Mouse (Mus musculus) inflammation-experienced regulatory T-cells, adult 6 months (primary cell): Measurements from ENCODE around the gene Olfr709-ps1. TPM values are rescaled to one million over a fixed set of nuclear protein-coding genes. Genes with fewer than 3 reads are reported as not detected.
"Not testable (repeated sequence)": the region's sequence is repeated elsewhere in the genome, so short reads cannot be mapped to it uniquely, and the experiment has no call there.

Source experiments
- ATAC-seq: one replicate; pipeline ENCODE4 v1.8.0; 2017
- polyA plus RNA-seq, 3 experiments: library from polyadenylated mRNA; unstranded; fragments of 100-300 nt; shearing (Covaris generic); gene quantifications; one replicate each; pipeline ENCODE4 v1.2.1; 2017

The Olfr709-ps1 gene
- not detected for polyA plus RNA-seq

DNA sequence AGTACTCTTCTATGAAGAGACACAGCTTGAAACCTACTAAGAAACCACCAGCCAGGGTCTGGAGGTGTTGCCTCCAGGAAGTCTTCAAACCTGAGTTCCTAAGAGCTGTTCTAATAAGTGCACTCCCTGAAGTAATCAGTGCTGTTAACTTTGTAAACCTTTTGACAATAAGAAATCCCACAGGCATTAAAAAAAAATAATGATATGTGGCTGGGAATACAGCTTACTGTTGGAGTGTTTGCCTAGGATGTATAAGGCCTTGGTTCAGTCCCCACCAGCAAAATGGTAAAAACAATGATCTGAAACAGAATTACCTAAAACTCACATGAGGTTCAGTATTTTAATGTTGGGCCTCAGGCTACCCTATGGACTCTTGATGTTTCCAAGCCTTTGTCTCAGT, at the start of gene Olfr709-ps1:
Olfr709-ps1 (minus strand) TSS at position 101 of the 400 bp plus-strand sequence.
- no peak for ATAC-seq

DNA sequence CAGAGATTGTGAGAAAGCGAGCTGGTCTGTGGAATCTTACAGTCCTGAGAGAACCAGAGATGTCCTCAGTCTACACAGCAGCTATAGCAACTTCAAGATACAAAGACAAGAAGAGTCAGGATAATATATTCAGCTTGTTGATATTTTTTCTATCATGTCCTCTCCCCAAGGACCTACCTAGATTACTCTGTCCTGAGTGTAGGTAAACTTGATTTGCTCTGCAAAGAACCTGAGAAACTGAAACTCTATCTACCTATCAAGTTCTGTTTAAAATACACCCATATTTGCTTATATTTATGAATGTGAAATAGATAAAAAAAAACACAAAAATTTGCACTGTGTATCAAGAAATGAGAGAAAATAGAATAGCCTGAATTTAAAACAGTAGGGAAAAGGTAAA, 43.3 kb upstream of the Olfr709-ps1 start, which contains the start of gene Olfr711:
Olfr711 (minus strand) TSS at position 101 of the 400 bp plus-strand sequence.
- no peak for ATAC-seq

DNA sequence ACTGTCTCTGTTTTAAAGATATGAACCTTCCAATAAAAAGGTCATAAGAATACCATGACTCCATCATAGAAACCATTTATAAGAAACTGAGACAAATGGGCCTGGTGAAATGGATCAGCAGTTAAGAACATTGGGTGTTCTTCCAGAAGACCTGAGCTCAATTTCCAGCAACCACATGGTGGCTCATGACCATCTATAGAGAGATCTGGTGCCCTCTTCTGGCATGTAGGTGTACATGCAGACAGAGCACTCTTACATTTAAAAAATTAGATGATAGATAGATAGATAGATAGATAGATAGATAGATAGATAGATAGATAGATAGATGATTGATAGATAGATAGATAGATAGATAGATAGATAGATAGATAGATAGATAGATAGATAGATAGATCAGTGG, 35.5 kb upstream of the Olfr709-ps1 start:
- ATAC-seq, result not testable (repeated sequence)

DNA sequence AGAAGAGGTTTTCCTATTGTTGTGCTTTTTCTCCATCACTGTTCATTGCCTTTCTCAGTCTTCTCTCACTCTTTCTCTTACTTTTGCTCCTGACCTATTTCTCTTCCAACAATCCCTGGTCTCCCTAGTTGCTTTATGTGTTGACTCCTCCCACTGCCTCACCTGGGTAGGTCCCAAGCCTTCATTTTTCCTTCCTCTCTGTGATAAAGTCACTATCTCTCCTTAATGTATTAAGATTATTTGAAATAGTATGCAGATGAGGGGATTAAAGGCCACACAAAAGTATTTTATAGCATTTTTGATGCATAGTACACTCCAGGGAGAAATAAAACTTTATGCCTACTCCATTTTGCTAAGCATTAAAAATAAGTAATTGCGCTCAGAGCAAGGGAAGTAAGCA, 31.8 kb upstream of the Olfr709-ps1 start, which contains the start of gene Olfr6:
Olfr6 (minus strand) TSS at position 101 of the 400 bp plus-strand sequence.
- ATAC-seq, result no peak

- ATAC-seq, result no peak
These were observed 16.2 kb upstream of the Olfr709-ps1 start, which contains the start of gene Olfr710 for GRCm38 (mm10) chr7:106948212-106948611. Olfr710 (minus strand) TSS chr7:106948312.

GRCm38 (mm10) chr7:106920961-106921360, 11.1 kb downstream of the Olfr709-ps1 start:
- ATAC-seq, result not testable (repeated sequence)

GRCm38 (mm10) chr7:106907676-106908075, 24.3 kb downstream of the Olfr709-ps1 start, which contains the start of gene Olfr1532-ps1:
Olfr1532-ps1 (plus strand) TSS chr7:106908001.
- no peak for ATAC-seq

- not testable (repeated sequence) for ATAC-seq
These were observed 30.9 kb downstream of the Olfr709-ps1 start, which contains the start of gene Olfr707 for GRCm38 (mm10) chr7:106901141-106901540. Olfr707 (minus strand) TSS chr7:106901241.

- ATAC-seq, result no peak
These were observed 44.0 kb downstream of the Olfr709-ps1 start, which contains the start of gene Olfr706 for GRCm38 (mm10) chr7:106888062-106888461. Olfr706 (minus strand) TSS chr7:106888162.

GRCm38 (mm10) chr7:106876791-106877190, 55.2 kb downstream of the Olfr709-ps1 start, which contains the start of gene Olfr705:
Olfr705 (minus strand) TSS chr7:106876891.
- ATAC-seq, result no peak

Other genes with a start within 250 kb of the Olfr709-ps1 start
- not detected for gene Olfr694, start 240.4 kb downstream of the Olfr709-ps1 start, polyA plus RNA-seq
- gene Olfr695, start 215.8 kb downstream of the Olfr709-ps1 start, polyA plus RNA-seq, result not detected
- gene Olfr697, start 189.8 kb downstream of the Olfr709-ps1 start, polyA plus RNA-seq, result not detected
- not detected for gene Olfr698, start 176.8 kb downstream of the Olfr709-ps1 start, polyA plus RNA-seq
- under 1 TPM in 1 of 3 experiments, not detected in 2; 0.15 TPM for gene Olfr699, start 139.0 kb downstream of the Olfr709-ps1 start, polyA plus RNA-seq
- gene Olfr700, start 123.4 kb downstream of the Olfr709-ps1 start, polyA plus RNA-seq, result not detected
- gene Olfr701, start 118.1 kb downstream of the Olfr709-ps1 start, polyA plus RNA-seq, result not detected
- not detected for gene Olfr702, start 98.3 kb downstream of the Olfr709-ps1 start, polyA plus RNA-seq
- not detected for gene Olfr703, start 88.9 kb downstream of the Olfr709-ps1 start, polyA plus RNA-seq
- not detected for gene Olfr704, start 69.0 kb downstream of the Olfr709-ps1 start, polyA plus RNA-seq
- not detected for gene Olfr705, start 55.3 kb downstream of the Olfr709-ps1 start, polyA plus RNA-seq
- not detected for gene Olfr706, start 44.1 kb downstream of the Olfr709-ps1 start, polyA plus RNA-seq
- not detected for gene Olfr707, start 31.0 kb downstream of the Olfr709-ps1 start, polyA plus RNA-seq
- not detected for gene Olfr1532-ps1, start 24.2 kb downstream of the Olfr709-ps1 start, polyA plus RNA-seq
- not detected for gene Olfr710, start 16.1 kb upstream of the Olfr709-ps1 start, polyA plus RNA-seq
- gene Olfr6, start 31.7 kb upstream of the Olfr709-ps1 start, polyA plus RNA-seq, result not detected
- gene Olfr711, start 43.2 kb upstream of the Olfr709-ps1 start, polyA plus RNA-seq, result not detected
- not detected for gene Olfr2, start 73.9 kb upstream of the Olfr709-ps1 start, polyA plus RNA-seq
- gene Olfr713, start 99.0 kb upstream of the Olfr709-ps1 start, polyA plus RNA-seq, result not detected
- not detected for gene Olfr714, start 138.8 kb upstream of the Olfr709-ps1 start, polyA plus RNA-seq
- gene Olfr17, start 161.0 kb upstream of the Olfr709-ps1 start, polyA plus RNA-seq, result not detected
- under 1 TPM in 1 of 3 experiments, not detected in 2; 0.17 TPM for gene Olfr715b, start 178.2 kb upstream of the Olfr709-ps1 start, polyA plus RNA-seq
- not detected for gene Olfr715, start 198.9 kb upstream of the Olfr709-ps1 start, polyA plus RNA-seq
- gene Olfr716, start 206.1 kb upstream of the Olfr709-ps1 start, polyA plus RNA-seq, result not detected
- gene Nlrp14, start 234.8 kb upstream of the Olfr709-ps1 start, polyA plus RNA-seq, result not detected